Mouse (Mus musculus): ENCODE results near the gene Smok3a.
"Not testable (repeated sequence)": the region's sequence is repeated elsewhere in the genome, so short reads cannot be mapped to it uniquely, and the experiment has no call there.

Smok3a gene

GRCm38 (mm10) chr5:138020961-138021479, at the start of gene Smok3a, which contains the start of gene Smok3b:
Gene Smok3a (plus strand): TSS chr5:138021261.
Gene Smok3b (plus strand): TSS chr5:138021429.
- not testable (repeated sequence) for DNase-seq (ENCODE audit: low spot score)

GRCm38 (mm10) chr5:137973161-137973560, 47.9 kb upstream of the Smok3a start:
- DNase-seq (ENCODE audit: low spot score): no peak

GRCm38 (mm10) chr5:137973738-137974137, 47.3 kb upstream of the Smok3a start:
- DNase-seq (ENCODE audit: low spot score): no peak

GRCm38 (mm10) chr5:137974724-137975123, 46.3 kb upstream of the Smok3a start:
- DNase-seq (ENCODE audit: low spot score): no peak

- no peak for DNase-seq (ENCODE audit: low spot score)
Measured at GRCm38 (mm10) chr5:137975434-137975833, 45.6 kb upstream of the Smok3a start.

GRCm38 (mm10) chr5:137977291-137977690, 43.8 kb upstream of the Smok3a start:
- no peak for DNase-seq (ENCODE audit: low spot score)

- no peak for DNase-seq (ENCODE audit: low spot score)
Measured at GRCm38 (mm10) chr5:137979081-137979480, 42.0 kb upstream of the Smok3a start.

- no peak for DNase-seq (ENCODE audit: low spot score)
Measured at GRCm38 (mm10) chr5:137981300-137981699, 39.8 kb upstream of the Smok3a start, which contains the start of gene Azgp1. Gene Azgp1 (plus strand): TSS chr5:137981520.

GRCm38 (mm10) chr5:137986351-137986750, 34.7 kb upstream of the Smok3a start:
- DNase-seq (ENCODE audit: low spot score): no peak

GRCm38 (mm10) chr5:138009437-138009836, 11.6 kb upstream of the Smok3a start:
- no peak for DNase-seq (ENCODE audit: low spot score)

GRCm38 (mm10) chr5:138012382-138012781, 8.7 kb upstream of the Smok3a start:
- no peak for DNase-seq (ENCODE audit: low spot score)

- no peak for DNase-seq (ENCODE audit: low spot score)
Measured at GRCm38 (mm10) chr5:138016530-138016929, 4.5 kb upstream of the Smok3a start.

GRCm38 (mm10) chr5:138016997-138017396, 4.1 kb upstream of the Smok3a start:
- no peak for DNase-seq (ENCODE audit: low spot score)

- DNase-seq (ENCODE audit: low spot score): not testable (repeated sequence)
Measured at GRCm38 (mm10) chr5:138019577-138019976, 1.5 kb upstream of the Smok3a start.

- DNase-seq (ENCODE audit: low spot score): not testable (repeated sequence)
Measured at GRCm38 (mm10) chr5:138052894-138053293, 31.8 kb downstream of the Smok3a start, which contains the start of gene Smok3c. Gene Smok3c (plus strand): TSS chr5:138053194.

- no peak for DNase-seq (ENCODE audit: low spot score)
Measured at GRCm38 (mm10) chr5:138073803-138074202, 52.7 kb downstream of the Smok3a start.

- DNase-seq (ENCODE audit: low spot score): no peak
Measured at GRCm38 (mm10) chr5:138075684-138076083, 54.6 kb downstream of the Smok3a start.

- DNase-seq (ENCODE audit: low spot score): no peak
Measured at GRCm38 (mm10) chr5:138076148-138076547, 55.1 kb downstream of the Smok3a start.

- no peak for DNase-seq (ENCODE audit: low spot score)
Measured at GRCm38 (mm10) chr5:138080456-138080855, 59.4 kb downstream of the Smok3a start.

- no peak for DNase-seq (ENCODE audit: low spot score)
Measured at GRCm38 (mm10) chr5:138081446-138081845, 60.4 kb downstream of the Smok3a start.

GRCm38 (mm10) chr5:138083318-138083900, 62.3 kb downstream of the Smok3a start:
- no peak for DNase-seq (ENCODE audit: low spot score)

GRCm38 (mm10) chr5:138083936-138084335, 62.9 kb downstream of the Smok3a start:
- no peak for DNase-seq (ENCODE audit: low spot score)
